In genomic region chr17:87063969-87064368, GRCm38 (mm10) we compare ENCODE assay signal across 13 mouse cellular contexts. TPM values are rescaled to one million over a fixed set of nuclear protein-coding genes. Genes with fewer than 3 reads are reported as not detected.
DNase-seq lines count a peak whose midpoint lies in the region; ATAC-seq lines count a peak whose summit lies in the region.
"Had no signal": no experiment of that assay in that cellular context is flagged by ENCODE, and none has a peak within 500 bp of the region (broad histone marks: within the 10 kb centered on the region; RNA-seq: fewer than 3 reads in every experiment).

No protein-coding gene starts in this region.

- H3K36me3 ChIP-seq in kidney, embryonic 15.5 days = no peaks in the 10 kb centered on the region
- no peaks in the 10 kb centered on the region for H3K36me3 ChIP-seq in hindbrain, embryonic 14.5 days (replicated peaks; ENCODE audit: control insufficient read depth, insufficient read depth)
- H3K36me3 ChIP-seq: hindbrain, embryonic 12.5 days; stomach, embryonic 15.5 days had no signal

- peaks cover 18% of the 10 kb centered on the region for H3K4me1 ChIP-seq in kidney, embryonic 15.5 days
- H3K4me1 ChIP-seq in hindbrain, embryonic 14.5 days (replicated peaks; ENCODE audit: control insufficient read depth, insufficient read depth, low read length) = no peaks in the 10 kb centered on the region
- H3K4me1 ChIP-seq: hindbrain, embryonic 12.5 days; stomach, embryonic 15.5 days had no signal

- no peak overlapping the region for H3K9ac ChIP-seq in kidney, embryonic 15.5 days
- no peak overlapping the region for H3K9ac ChIP-seq in hindbrain, embryonic 14.5 days
- H3K9ac ChIP-seq: hindbrain, embryonic 12.5 days; stomach, embryonic 15.5 days had no signal

- WGBS in kidney, embryonic 15.5 days = 57% methylated on average over 6 of the region's 6 CpGs
- 80% methylated on average over 6 of the region's 6 CpGs for WGBS in hindbrain, embryonic 14.5 days

- peak overlapping the region; percentile 17; the same call in 1 of the 2 replicates for H3K4me2 ChIP-seq in kidney, embryonic 15.5 days
- no peak overlapping the region for H3K4me2 ChIP-seq in hindbrain, embryonic 14.5 days (replicated peaks)
- H3K4me2 ChIP-seq: heart, embryonic 11.5 days; hindbrain, embryonic 12.5 days; midbrain, embryonic 11.5 days; stomach, embryonic 15.5 days had no signal

- DNase-seq in kidney, adult 8-10 months = no peak
- peak; percentile 21 for DNase-seq in A20 (ENCODE audit: low read depth, low spot score)
- no peak for DNase-seq in hindbrain, embryonic 14.5 days (ENCODE audit: low spot score)
- DNase-seq in ovary, adult 18-20 months (ENCODE audit: low spot score) = no peak
- no peak for DNase-seq in left cerebral cortex, adult 18-20 months (ENCODE audit: low spot score in 2 of 2)
- DNase-seq: adrenal gland, postnatal 14 days had no signal

- H3K27ac ChIP-seq in kidney, embryonic 15.5 days = peak overlapping the region; percentile 79; the same call in 1 of the 2 replicates
- H3K27ac ChIP-seq in hindbrain, embryonic 14.5 days = no peak overlapping the region
- H3K27ac ChIP-seq: hindbrain, embryonic 12.5 days; stomach, embryonic 15.5 days had no signal

- H3K4me3 ChIP-seq in kidney, embryonic 15.5 days (replicated peaks) = no peak overlapping the region
- H3K4me3 ChIP-seq in hindbrain, embryonic 14.5 days (replicated peaks; ENCODE audit: low read length) = no peak overlapping the region
- H3K4me3 ChIP-seq: hindbrain, embryonic 12.5 days; stomach, embryonic 15.5 days had no signal

- no peaks in the 10 kb centered on the region for H3K27me3 ChIP-seq in kidney, embryonic 15.5 days
- H3K27me3 ChIP-seq in hindbrain, embryonic 14.5 days (ENCODE audit: control insufficient read depth, insufficient read depth, low read length) = no peaks in the 10 kb centered on the region
- H3K27me3 ChIP-seq: hindbrain, embryonic 12.5 days; stomach, embryonic 15.5 days had no signal

- H3K9me3 ChIP-seq in kidney, embryonic 15.5 days (replicated peaks) = no peaks in the 10 kb centered on the region
- H3K9me3 ChIP-seq in hindbrain, embryonic 14.5 days (ENCODE audit: control insufficient read depth, low read length) = no peaks in the 10 kb centered on the region
- H3K9me3 ChIP-seq: hindbrain, embryonic 12.5 days; stomach, embryonic 15.5 days had no signal

- ATAC-seq in kidney, embryonic 15.5 days (replicated peaks; ENCODE audit: low FRiP score) = no peak
- peak; percentile 99 for ATAC-seq in common myeloid progenitor, adult 5-6 weeks (replicated peaks; ENCODE audit: low read depth, poor library complexity, severe bottlenecking)
- ATAC-seq in neutrophil, adult 5-6 weeks (ENCODE audit: extremely low read depth, insufficient number of reproducible peaks, low FRiP score, poor library complexity, severe bottlenecking) = peak; percentile 76; the same call in 1 of the 2 replicates
- no peak for ATAC-seq in hindbrain, embryonic 14.5 days (ENCODE audit: low FRiP score)

RNA-seq across cellular contexts. Expression of gene Cript, which starts 38.6 kb away (rescaled TPM):
- 136 and 147 TPM in 2 replicates for polyA plus RNA-seq in kidney, embryonic 15.5 days (2015; fragmentation: Nextera tagmentation; extraction: Ambion mirVana)
- total RNA-seq in common myeloid progenitor, adult 5-6 weeks (2017) = 45.7 and 84.5 TPM in 2 replicates
- 81.6 and 84.8 TPM in 2 replicates for total RNA-seq in neutrophil, adult 5-6 weeks (2017)
- 204 and 219 TPM in 2 replicates for polyA plus RNA-seq in hindbrain, embryonic 14.5 days (2014; fragmentation: Nextera tagmentation; extraction: Ambion mirVana)
- 10 to 100 TPM; 57.7 to 68.4 TPM for total RNA-seq in left cerebral cortex, adult 18-20 months (2021)

RNA-seq across cellular contexts. Expression of gene Pigf, which starts 38.8 kb away (rescaled TPM):
- 39.2 and 46.7 TPM in 2 replicates for polyA plus RNA-seq in kidney, embryonic 15.5 days (2015; fragmentation: Nextera tagmentation; extraction: Ambion mirVana)
- 15.7 and 22.7 TPM in 2 replicates for total RNA-seq in common myeloid progenitor, adult 5-6 weeks (2017)
- total RNA-seq in neutrophil, adult 5-6 weeks (2017) = 11.5 and 11.9 TPM in 2 replicates
- 35.4 and 35.5 TPM in 2 replicates for polyA plus RNA-seq in hindbrain, embryonic 14.5 days (2014; fragmentation: Nextera tagmentation; extraction: Ambion mirVana)
- 10 to 100 TPM; 19.1 to 19.7 TPM for total RNA-seq in left cerebral cortex, adult 18-20 months (2021)

RNA-seq across cellular contexts. Expression of gene Socs5, which starts 43.5 kb away (rescaled TPM):
- polyA plus RNA-seq in kidney, embryonic 15.5 days (2015; fragmentation: Nextera tagmentation; extraction: Ambion mirVana) = 14.9 and 17.0 TPM in 2 replicates
- 7.2 and 10.0 TPM in 2 replicates for total RNA-seq in common myeloid progenitor, adult 5-6 weeks (2017)
- 10.9 and 11.2 TPM in 2 replicates for total RNA-seq in neutrophil, adult 5-6 weeks (2017)
- 22.1 and 24.0 TPM in 2 replicates for polyA plus RNA-seq in hindbrain, embryonic 14.5 days (2014; fragmentation: Nextera tagmentation; extraction: Ambion mirVana)
- total RNA-seq in left cerebral cortex, adult 18-20 months (2021) = 100 to 1,000 TPM; 130 to 135 TPM

Comparison
In these comparisons a context has a peak if more than half of its experiments do, and no peak if none do; other contexts are left out.
1. ATAC-seq: peak in common myeloid progenitor, adult 5-6 weeks (single experiment) and neutrophil, adult 5-6 weeks (single experiment); none in kidney, embryonic 15.5 days (single experiment) and hindbrain, embryonic 14.5 days (single experiment).
2. RNA of gene Socs5, which starts 43.5 kb away (total RNA-seq): 130 to 135 TPM in left cerebral cortex, adult 18-20 months; 10.9 to 11.2 TPM in neutrophil, adult 5-6 weeks and 7.2 to 10.0 TPM in common myeloid progenitor, adult 5-6 weeks; every median in the first group is over 10 times any median in the second.